Comparison of ENCODE assay signal across 16 mouse cellular contexts in the genomic region with DNA sequence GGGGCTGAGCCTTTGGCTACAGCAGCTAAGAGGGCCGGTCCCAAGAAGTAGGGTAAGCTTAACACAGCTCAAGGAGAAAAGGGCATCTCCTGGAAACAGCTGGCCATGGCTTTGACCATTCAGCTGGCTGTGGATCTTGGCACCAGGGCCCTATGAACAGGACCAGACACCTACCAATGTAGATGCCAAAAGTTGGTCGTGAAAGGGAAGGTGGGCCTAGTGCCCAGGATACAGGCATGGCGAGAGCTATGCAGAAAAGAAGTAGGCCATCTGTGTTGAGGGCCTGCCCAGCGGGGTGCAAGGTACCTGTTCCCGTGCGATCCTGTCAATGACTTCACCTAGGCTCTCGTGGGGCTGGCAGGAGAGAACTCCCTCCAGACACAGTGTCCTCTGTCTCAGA. TPM values are rescaled to one million over a fixed set of nuclear protein-coding genes. Genes with fewer than 3 reads are reported as not detected.
DNase-seq lines count a peak whose midpoint lies in the region.
"Had no signal": no experiment of that assay in that cellular context is flagged by ENCODE, and none has a peak within 500 bp of the region (broad histone marks: within the 10 kb centered on the region; RNA-seq: fewer than 3 reads in every experiment).

No protein-coding gene starts in this region.

- peak; percentile 38 to 42 for DNase-seq in cerebellum, postnatal 10 days
- no peak for DNase-seq in cerebellum, adult 9-10 months
- DNase-seq in heart, adult 18-20 months: peak; percentile 42 to 75
- DNase-seq in heart, postnatal 4 days: no peak
- DNase-seq in gastrocnemius, postnatal 10 days: peak; percentile 39
- DNase-seq in skeletal muscle tissue, adult 2 months (ENCODE audit: low read depth, low spot score): peak; percentile 79
- DNase-seq in layer of hippocampus, adult 11-12 months (ENCODE audit: low spot score): no peak
- DNase-seq: adrenal gland, postnatal 14 days; kidney, adult 8-10 months; kidney, postnatal 10 days; thymus, adult 2 months; thymus, postnatal 4 days had no signal

RNA-seq across cellular contexts. Expression of a gene that starts 8.2 kb away (rescaled TPM):
- total RNA-seq in heart, adult 18-20 months (2021): 1 to 10 TPM; 1.4 to 1.7 TPM
- 1 to 10 TPM; 3.7 to 4.1 TPM for total RNA-seq in heart, postnatal 4 days (2021)
- total RNA-seq in gastrocnemius, postnatal 10 days (2021): 10 to 100 TPM; 64.7 to 66.7 TPM
- total RNA-seq: hematopoietic stem cell, adult 5-6 weeks; layer of hippocampus, postnatal 25 days had no signal

RNA-seq across cellular contexts. Expression of a gene that starts 27.5 kb away (rescaled TPM):
- 10 to 100 TPM; 11.0 to 15.5 TPM for total RNA-seq in heart, adult 18-20 months (2021)
- 1 to 10 TPM; 5.4 to 6.3 TPM for total RNA-seq in heart, postnatal 4 days (2021)
- 1 to 10 TPM; 8.6 to 8.9 TPM for total RNA-seq in gastrocnemius, postnatal 10 days (2021)

RNA-seq across cellular contexts. Expression of a gene that starts 30.8 kb away (rescaled TPM):
- under 1 TPM; 0.18 to 0.30 TPM for total RNA-seq in heart, adult 18-20 months (2021)
- under 1 TPM; 0.12 to 0.20 TPM for total RNA-seq in heart, postnatal 4 days (2021)
- 1 to 10 TPM in 1 of 2 experiments, under 1 TPM in 1; 0.95 to 1.5 TPM for total RNA-seq in gastrocnemius, postnatal 10 days (2021)
- total RNA-seq: hematopoietic stem cell, adult 5-6 weeks; liver, adult 2 months; neutrophil, adult 5-6 weeks had no signal

RNA-seq across cellular contexts. Expression of a gene that starts 50.5 kb away (rescaled TPM):
- not detected for total RNA-seq in heart, adult 18-20 months (2021)
- not detected for total RNA-seq in heart, postnatal 4 days (2021)
- under 1 TPM in 1 of 2 experiments, not detected in 1; 0.29 TPM for total RNA-seq in gastrocnemius, postnatal 10 days (2021)
- total RNA-seq: hematopoietic stem cell, adult 5-6 weeks; liver, adult 2 months; neutrophil, adult 5-6 weeks had no signal

Comparison
In these comparisons a context has a peak if more than half of its experiments do, and no peak if none do; other contexts are left out.
1. DNase-seq: peak in cerebellum, postnatal 10 days (2 of 2), heart, adult 18-20 months (2 of 2), gastrocnemius, postnatal 10 days (single experiment) and skeletal muscle tissue, adult 2 months (single experiment); none in cerebellum, adult 9-10 months (single experiment), heart, postnatal 4 days (single experiment) and layer of hippocampus, adult 11-12 months (single experiment).
2. RNA of a gene that starts 8.2 kb away (total RNA-seq): 64.7 to 66.7 TPM in gastrocnemius, postnatal 10 days; 3.7 to 4.1 TPM in heart, postnatal 4 days and 1.4 to 1.7 TPM in heart, adult 18-20 months; every median in the first group is over 10 times any median in the second.